Mouse (Mus musculus) liver, postnatal 0 days (tissue): Measurements from ENCODE around the gene Rps27rt.

ENCODE experiments used
- CTCF ChIP-seq: sonication (generic); IDR thresholded peaks from 2 replicates; pipeline ENCODE4 v1.5.1; 2016; ENCODE audit warnings: antibody characterized with exemption, low read depth
- EP300 ChIP-seq: IDR thresholded peaks from 2 replicates; pipeline ENCODE4 v1.6.1; 2016; ENCODE audit warnings: antibody characterized with exemption, low read depth, mild to moderate bottlenecking

DNA sequence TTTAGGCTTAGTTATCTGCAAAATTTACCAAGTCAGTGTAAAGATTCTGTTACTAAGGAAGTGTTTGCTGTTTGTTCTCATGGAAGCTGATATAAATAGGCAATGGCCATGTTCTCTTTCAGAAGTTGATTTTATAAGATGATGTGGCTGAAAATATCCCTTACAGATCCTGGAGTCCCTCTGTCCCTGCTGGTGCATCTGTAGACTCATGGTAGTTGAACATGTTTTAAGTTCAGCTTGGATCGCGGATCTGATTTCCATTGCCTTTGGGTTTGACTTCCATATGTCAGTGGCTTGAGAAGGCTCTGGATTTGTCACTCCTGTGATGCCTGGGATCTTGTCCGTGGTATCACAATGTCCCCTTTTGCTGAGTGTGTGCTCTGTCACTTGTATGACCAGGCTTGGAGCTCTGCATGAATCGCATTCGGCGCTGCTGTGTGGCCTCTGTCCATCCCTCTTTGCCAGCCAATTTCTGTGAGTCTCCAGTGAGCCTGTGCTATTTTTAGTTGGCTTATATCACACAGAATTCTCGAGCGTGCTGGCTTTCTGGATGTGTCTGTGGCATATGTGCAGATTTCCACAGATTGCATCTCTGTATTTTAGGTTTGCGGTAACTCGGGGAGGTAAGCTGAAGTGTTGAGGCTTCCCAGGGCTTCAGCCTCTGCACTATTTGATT is 41.3 kb upstream of the Rps27rt start:
- TF ChIP-seq CTCF (no peak), EP300 (no peak)
